Mouse (Mus musculus) ES-CJ7 (cell line): Measurements from ENCODE around the gene Slc44a1.
A peak's percentile ranks its signal among the peaks of the same experiment; 100 is the strongest.

Source experiments
- DNase-seq: peaks from one replicate; pipeline ENCODE4 v3.0.0; 2011; ENCODE audit warnings: low read depth, low spot score

Slc44a1 gene

GRCm38 (mm10) chr4:53537101-53537500 is 96.9 kb downstream of the Slc44a1 start:
- DNase-seq: no peak

- no peak for DNase-seq
Observed at GRCm38 (mm10) chr4:53537539-53537938, 97.3 kb downstream of the Slc44a1 start.

GRCm38 (mm10) chr4:53538600-53538999 is 98.4 kb downstream of the Slc44a1 start:
- no peak for DNase-seq

- no peak for DNase-seq
Observed at GRCm38 (mm10) chr4:53539929-53540328, 99.7 kb downstream of the Slc44a1 start.

- DNase-seq: no peak
Observed at GRCm38 (mm10) chr4:53543421-53543820, 103.2 kb downstream of the Slc44a1 start.

- no peak for DNase-seq
Observed at GRCm38 (mm10) chr4:53544889-53545288, 104.7 kb downstream of the Slc44a1 start.

- no peak for DNase-seq
Observed at GRCm38 (mm10) chr4:53547381-53547780, 107.2 kb downstream of the Slc44a1 start.

GRCm38 (mm10) chr4:53549375-53549774 is 109.2 kb downstream of the Slc44a1 start:
- DNase-seq: no peak

GRCm38 (mm10) chr4:53564618-53565017 is 124.4 kb downstream of the Slc44a1 start:
- DNase-seq: no peak

GRCm38 (mm10) chr4:53567065-53567464 is 126.9 kb downstream of the Slc44a1 start:
- no peak for DNase-seq

- DNase-seq: no peak
Observed at GRCm38 (mm10) chr4:53575558-53575957, 135.3 kb downstream of the Slc44a1 start.

GRCm38 (mm10) chr4:53587676-53588075 is 147.5 kb downstream of the Slc44a1 start:
- no peak for DNase-seq

GRCm38 (mm10) chr4:53588936-53589335 is 148.7 kb downstream of the Slc44a1 start:
- DNase-seq: no peak

GRCm38 (mm10) chr4:53589466-53589865 is 149.3 kb downstream of the Slc44a1 start:
- DNase-seq: no peak

GRCm38 (mm10) chr4:53590163-53590562 is 149.9 kb downstream of the Slc44a1 start:
- no peak for DNase-seq

- DNase-seq: no peak
Observed at GRCm38 (mm10) chr4:53590691-53591447, 150.7 kb downstream of the Slc44a1 start.

GRCm38 (mm10) chr4:53591536-53591935 is 151.3 kb downstream of the Slc44a1 start:
- DNase-seq: no peak

GRCm38 (mm10) chr4:53591941-53592340 is 151.7 kb downstream of the Slc44a1 start:
- no peak for DNase-seq

GRCm38 (mm10) chr4:53592386-53592785 is 152.2 kb downstream of the Slc44a1 start:
- no peak for DNase-seq

- peak; percentile 75 for DNase-seq
Observed at GRCm38 (mm10) chr4:53594204-53594603, 154.0 kb downstream of the Slc44a1 start.

- DNase-seq: no peak
Observed at GRCm38 (mm10) chr4:53595246-53596062, 155.2 kb downstream of the Slc44a1 start.

- no peak for DNase-seq
Observed at GRCm38 (mm10) chr4:53596063-53596895, 156.1 kb downstream of the Slc44a1 start.
